In the genomic region with DNA sequence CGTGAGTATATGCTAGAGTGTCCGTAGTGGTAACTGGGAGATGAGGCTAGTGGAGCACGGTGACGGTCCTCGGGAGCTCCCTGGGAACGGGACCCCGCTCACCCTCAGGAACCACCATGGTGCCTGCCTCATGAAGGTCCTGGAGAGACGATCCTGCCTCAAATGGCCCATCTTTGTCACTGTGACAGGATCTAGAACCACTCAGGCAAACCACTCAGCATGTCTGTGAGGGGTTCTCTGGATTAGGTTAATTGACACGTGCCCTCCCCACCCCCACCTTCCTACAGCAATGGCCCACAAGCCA, we compare ENCODE assay signal across 14 mouse cellular contexts. TPM values are rescaled to one million over a fixed set of nuclear protein-coding genes. Genes with fewer than 3 reads are reported as not detected.
DNase-seq lines count a peak whose midpoint lies in the region; ATAC-seq and TF ChIP-seq lines count a peak whose summit lies in the region.
"Had no signal": no experiment of that assay in that cellular context is flagged by ENCODE, and none has a peak within 500 bp of the region (broad histone marks: within the 10 kb centered on the region; RNA-seq: fewer than 3 reads in every experiment).

No protein-coding gene starts in this region.

- no peak for TF ChIP-seq POLR2A in limb, embryonic 14.5 days (IDR thresholded peaks at IDR 0.05; ENCODE audit: borderline replicate concordance, extremely low read depth, insufficient read depth, insufficient read length)

- no peak for TF ChIP-seq CTCF in stomach, postnatal 0 days (IDR thresholded peaks at IDR 0.05; ENCODE audit: low read depth)

- H3K4me2 ChIP-seq in hindbrain, embryonic 13.5 days = no peak overlapping the region
- no peak overlapping the region for H3K4me2 ChIP-seq in hindbrain, embryonic 14.5 days (replicated peaks)
- no peak overlapping the region for H3K4me2 ChIP-seq in stomach, embryonic 14.5 days (replicated peaks; ENCODE audit: low read depth, low read length)
- H3K4me2 ChIP-seq in stomach, postnatal 0 days (replicated peaks; ENCODE audit: low read depth) = no peak overlapping the region
- H3K4me2 ChIP-seq in limb, embryonic 14.5 days (replicated peaks; ENCODE audit: low read depth, low read length, severe bottlenecking) = no peak overlapping the region
- H3K4me2 ChIP-seq: liver, embryonic 13.5 days had no signal

- no peak overlapping the region for H3K4me3 ChIP-seq in hindbrain, embryonic 13.5 days
- H3K4me3 ChIP-seq in hindbrain, embryonic 14.5 days (replicated peaks; ENCODE audit: low read length) = no peak overlapping the region
- H3K4me3 ChIP-seq in stomach, embryonic 14.5 days (ENCODE audit: low read depth, low read length) = no peak overlapping the region
- no peak overlapping the region for H3K4me3 ChIP-seq in stomach, postnatal 0 days (ENCODE audit: low read depth, low read length)
- no peak overlapping the region for H3K4me3 ChIP-seq in limb, embryonic 14.5 days (replicated peaks; ENCODE audit: low read length)
- H3K4me3 ChIP-seq: liver, embryonic 13.5 days had no signal

- 82% methylated on average over 9 of the region's 9 CpGs for WGBS in hindbrain, embryonic 13.5 days
- WGBS in hindbrain, embryonic 14.5 days = 74% methylated on average over 9 of the region's 9 CpGs
- 73% methylated on average over 9 of the region's 9 CpGs for WGBS in stomach, embryonic 14.5 days
- 74% methylated on average over 9 of the region's 9 CpGs for whole genome bisulfite sequencing in stomach, postnatal 0 days
- 84% methylated on average over 9 of the region's 9 CpGs for WGBS in limb, embryonic 14.5 days

- peak overlapping the region; percentile 4; the same call in 1 of the 2 replicates for H3K27ac ChIP-seq in hindbrain, embryonic 13.5 days
- no peak overlapping the region for H3K27ac ChIP-seq in hindbrain, embryonic 14.5 days
- peak overlapping the region; percentile 11; the same call in 1 of the 2 replicates for H3K27ac ChIP-seq in stomach, embryonic 14.5 days (ENCODE audit: low read length)
- no peak overlapping the region for H3K27ac ChIP-seq in stomach, postnatal 0 days (replicated peaks)
- no peak overlapping the region for H3K27ac ChIP-seq in limb, embryonic 14.5 days (replicated peaks; ENCODE audit: low read depth, low read length)
- H3K27ac ChIP-seq: liver, embryonic 13.5 days; macrophage had no signal

- H3K36me3 ChIP-seq in hindbrain, embryonic 13.5 days = 0 out of 2 replicates have a peak, but pooled peaks cover 3% of the 10 kb centered on the region
- H3K36me3 ChIP-seq in hindbrain, embryonic 14.5 days (replicated peaks; ENCODE audit: control insufficient read depth, insufficient read depth) = no peaks in the 10 kb centered on the region; the same call in 1 of the 2 replicates
- H3K36me3 ChIP-seq in stomach, embryonic 14.5 days (ENCODE audit: control insufficient read depth, insufficient read depth, low read length) = no peaks in the 10 kb centered on the region; the same call in none of the 2 replicates
- H3K36me3 ChIP-seq in stomach, postnatal 0 days (ENCODE audit: control insufficient read depth, insufficient read depth, low read length) = no peaks in the 10 kb centered on the region
- peaks cover 29% of the 10 kb centered on the region for H3K36me3 ChIP-seq in limb, embryonic 14.5 days (ENCODE audit: control insufficient read depth, insufficient read depth, low read length)
- H3K36me3 ChIP-seq: liver, embryonic 13.5 days had no signal

- TF ChIP-seq EP300 in stomach, postnatal 0 days (optimal IDR thresholded peaks at IDR 0.05) = no peak

- H3K9me3 ChIP-seq in hindbrain, embryonic 13.5 days = no peaks in the 10 kb centered on the region
- no peaks in the 10 kb centered on the region for H3K9me3 ChIP-seq in hindbrain, embryonic 14.5 days (ENCODE audit: control insufficient read depth, low read length)
- H3K9me3 ChIP-seq in stomach, embryonic 14.5 days (ENCODE audit: control insufficient read depth, low read depth, low read length) = no peaks in the 10 kb centered on the region
- no peaks in the 10 kb centered on the region for H3K9me3 ChIP-seq in stomach, postnatal 0 days (ENCODE audit: control insufficient read depth, low read length)
- H3K9me3 ChIP-seq in limb, embryonic 14.5 days (ENCODE audit: control insufficient read depth, low read length) = no peaks in the 10 kb centered on the region
- H3K9me3 ChIP-seq: liver, embryonic 13.5 days had no signal

- peaks cover 12% of the 10 kb centered on the region for H3K4me1 ChIP-seq in hindbrain, embryonic 13.5 days (replicated peaks)
- no peaks in the 10 kb centered on the region for H3K4me1 ChIP-seq in hindbrain, embryonic 14.5 days (replicated peaks; ENCODE audit: control insufficient read depth, insufficient read depth, low read length)
- peaks cover 20% of the 10 kb centered on the region for H3K4me1 ChIP-seq in stomach, embryonic 14.5 days (ENCODE audit: control insufficient read depth, insufficient read depth, low read length)
- H3K4me1 ChIP-seq in stomach, postnatal 0 days (replicated peaks; ENCODE audit: control insufficient read depth, insufficient read depth) = no peaks in the 10 kb centered on the region; the same call in 1 of the 2 replicates
- peaks cover 21% of the 10 kb centered on the region for H3K4me1 ChIP-seq in limb, embryonic 14.5 days (ENCODE audit: control insufficient read depth, insufficient read depth, low read length)
- H3K4me1 ChIP-seq: liver, embryonic 13.5 days had no signal

- no peaks in the 10 kb centered on the region for H3K27me3 ChIP-seq in hindbrain, embryonic 13.5 days
- H3K27me3 ChIP-seq in hindbrain, embryonic 14.5 days (ENCODE audit: control insufficient read depth, insufficient read depth, low read length) = no peaks in the 10 kb centered on the region
- H3K27me3 ChIP-seq in stomach, embryonic 14.5 days (ENCODE audit: control insufficient read depth, insufficient read depth, low read length) = no peaks in the 10 kb centered on the region
- no peaks in the 10 kb centered on the region for H3K27me3 ChIP-seq in stomach, postnatal 0 days (ENCODE audit: control insufficient read depth, insufficient read depth, low read length)
- no peaks in the 10 kb centered on the region for H3K27me3 ChIP-seq in limb, embryonic 14.5 days (ENCODE audit: control insufficient read depth, insufficient read depth, low read length)
- H3K27me3 ChIP-seq: liver, embryonic 13.5 days had no signal

- DNase-seq in heart, adult 11 months = peak; percentile 85
- DNase-seq in heart, adult 9 months (ENCODE audit: low spot score in 2 of 2) = no peak
- no peak for DNase-seq in hindbrain, embryonic 14.5 days (ENCODE audit: low spot score)
- no peak for DNase-seq in stomach, postnatal 0 days (ENCODE audit: low spot score)
- DNase-seq in limb, embryonic 14.5 days (ENCODE audit: low spot score) = no peak
- DNase-seq in cerebellum, postnatal 4 days (ENCODE audit: low spot score in 2 of 2) = no peak
- DNase-seq: adrenal gland, adult 2 months; cerebellum, postnatal 14 days; heart, postnatal 4 days; liver, embryonic 13.5 days had no signal

- no peak overlapping the region for H3K9ac ChIP-seq in hindbrain, embryonic 13.5 days
- no peak overlapping the region for H3K9ac ChIP-seq in hindbrain, embryonic 14.5 days
- no peak overlapping the region for H3K9ac ChIP-seq in stomach, embryonic 14.5 days (replicated peaks; ENCODE audit: low read depth, low read length)
- H3K9ac ChIP-seq in stomach, postnatal 0 days (ENCODE audit: low read length) = no peak overlapping the region; the same call in 1 of the 2 replicates
- H3K9ac ChIP-seq in limb, embryonic 14.5 days (ENCODE audit: low read depth, low read length, severe bottlenecking) = no peak overlapping the region
- H3K9ac ChIP-seq: liver, embryonic 13.5 days had no signal

- no peak for ATAC-seq in hindbrain, embryonic 13.5 days (ENCODE audit: low FRiP score)
- no peak for ATAC-seq in hindbrain, embryonic 14.5 days (ENCODE audit: low FRiP score)
- ATAC-seq in stomach, embryonic 14.5 days (ENCODE audit: insufficient number of reproducible peaks, insufficient read depth, low FRiP score, low read depth) = no peak
- ATAC-seq in stomach, postnatal 0 days (ENCODE audit: low FRiP score, low TSS enrichment) = no peak
- peak; percentile 17; the same call in 1 of the 2 replicates for ATAC-seq in limb, embryonic 14.5 days (ENCODE audit: low FRiP score, low read depth)
- ATAC-seq: intestine, embryonic 16.5 days had no signal

RNA-seq across cellular contexts. Expression of a gene that starts 43.6 kb away (rescaled TPM):
- 9.7 and 9.9 TPM in 2 replicates for polyA plus RNA-seq in hindbrain, embryonic 13.5 days (2015; fragmentation: Nextera tagmentation; extraction: Ambion mirVana)
- polyA plus RNA-seq in hindbrain, embryonic 14.5 days (2014; fragmentation: Nextera tagmentation; extraction: Ambion mirVana) = 9.5 and 10.6 TPM in 2 replicates
- 32.5 and 36.2 TPM in 2 replicates for polyA plus RNA-seq in stomach, embryonic 14.5 days (2014; fragmentation: Nextera tagmentation; extraction: Ambion mirVana)
- 17.1 and 17.2 TPM in 2 replicates for polyA plus RNA-seq in stomach, postnatal 0 days (2015; fragmentation: Nextera tagmentation; extraction: Ambion mirVana)
- 48.6 and 49.8 TPM in 2 replicates for polyA plus RNA-seq in limb, embryonic 14.5 days (2012; rRNA removed)
- polyA plus RNA-seq in limb, embryonic 14.5 days (2014; fragmentation: Nextera tagmentation; extraction: Ambion mirVana) = 64.9 and 67.1 TPM in 2 replicates

Comparison
In these comparisons a context has a peak if more than half of its experiments do, and no peak if none do; other contexts are left out.
1. H3K27ac ChIP-seq: peak in hindbrain, embryonic 13.5 days (single experiment) and stomach, embryonic 14.5 days (single experiment); none in hindbrain, embryonic 14.5 days (single experiment), stomach, postnatal 0 days (single experiment) and limb, embryonic 14.5 days (single experiment).